Mouse (Mus musculus) neural tube, embryonic 10.5 days (tissue): ENCODE measurements around the gene Usp38.
"Not testable (repeated sequence)": the region's sequence is repeated elsewhere in the genome, so short reads cannot be mapped to it uniquely, and the experiment has no call there.

Experiments used
- DNase-seq: peaks from one replicate; pipeline ENCODE4 v3.0.0-alpha.2; 2017; ENCODE audit warnings: low spot score; ENCODE audit errors: extremely low spot score

Usp38 gene

DNA sequence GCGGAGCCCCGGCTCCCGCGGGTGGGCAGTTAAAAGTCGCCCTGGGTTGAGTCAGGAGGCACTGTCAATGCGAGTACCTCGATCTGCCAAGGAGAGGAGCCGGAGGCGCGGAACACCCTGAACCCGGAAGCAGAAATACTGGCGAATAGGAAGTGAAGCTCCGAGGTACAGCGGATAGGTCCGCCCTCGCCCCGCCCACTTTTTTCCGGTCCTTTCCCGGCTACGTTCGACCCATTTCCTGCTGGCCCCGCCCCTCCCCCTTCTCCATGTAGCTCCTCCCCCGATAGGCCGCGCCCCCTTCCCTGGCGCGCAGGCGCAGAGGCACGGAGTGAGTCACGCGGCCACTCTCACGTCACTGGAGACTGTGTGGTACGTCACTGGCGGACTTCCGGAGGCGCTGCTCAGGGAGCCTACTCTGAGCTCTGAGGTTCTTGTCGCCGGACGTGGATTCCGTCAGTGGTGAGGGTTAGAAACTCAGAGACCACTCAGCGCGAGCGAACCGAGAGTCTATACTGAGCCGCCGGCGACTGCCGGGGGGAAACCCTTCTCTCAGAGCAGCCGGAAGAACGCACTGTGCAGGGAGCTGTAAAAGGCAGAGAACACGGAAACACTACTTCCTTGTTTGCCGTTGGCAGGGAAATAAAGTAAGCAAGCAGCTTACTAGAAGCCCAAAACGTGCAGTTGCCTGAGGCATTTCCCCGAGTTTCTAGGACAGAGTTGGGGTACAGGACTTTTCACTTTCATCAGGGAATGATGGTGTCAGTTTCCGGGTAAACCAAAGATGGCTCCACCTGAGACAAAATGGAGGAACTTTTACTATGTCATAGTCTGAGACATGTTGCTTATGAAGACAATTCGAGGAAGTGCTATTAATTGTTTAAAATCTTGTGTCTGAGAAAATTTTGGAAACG lies at the start of gene Usp38:
Gene Usp38, minus strand, starts transcription at position 140 of the 911 bp plus-strand sequence.
- DNase-seq = peak; percentile 100

GRCm38 (mm10) chr8:81062566-81062965 lies 47.8 kb upstream of the Usp38 start:
- no peak for DNase-seq

- no peak for DNase-seq
Observed at GRCm38 (mm10) chr8:81061950-81062349, 47.2 kb upstream of the Usp38 start.

DNA sequence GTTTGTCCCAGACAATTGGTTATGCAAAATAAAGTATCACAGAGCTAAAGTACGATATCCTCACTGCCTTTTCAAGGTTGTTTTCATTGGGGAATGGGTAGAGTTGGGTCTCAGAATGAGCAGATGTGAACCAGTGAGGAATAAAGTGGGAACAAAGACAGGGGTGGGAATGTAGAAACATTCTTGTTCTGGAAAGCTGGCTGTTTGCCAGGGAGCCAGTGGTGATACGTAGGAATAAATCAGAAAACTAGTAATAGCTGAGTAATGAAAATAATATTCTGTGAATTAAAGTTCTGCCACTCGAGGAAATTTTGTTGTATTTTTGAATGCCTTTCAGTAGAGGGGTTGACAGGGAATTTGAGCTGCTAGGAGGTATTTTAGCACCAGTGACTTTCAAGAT lies 29.5 kb upstream of the Usp38 start:
- DNase-seq = no peak

- DNase-seq = no peak
Observed at GRCm38 (mm10) chr8:81027991-81028390, 13.3 kb upstream of the Usp38 start.

DNA sequence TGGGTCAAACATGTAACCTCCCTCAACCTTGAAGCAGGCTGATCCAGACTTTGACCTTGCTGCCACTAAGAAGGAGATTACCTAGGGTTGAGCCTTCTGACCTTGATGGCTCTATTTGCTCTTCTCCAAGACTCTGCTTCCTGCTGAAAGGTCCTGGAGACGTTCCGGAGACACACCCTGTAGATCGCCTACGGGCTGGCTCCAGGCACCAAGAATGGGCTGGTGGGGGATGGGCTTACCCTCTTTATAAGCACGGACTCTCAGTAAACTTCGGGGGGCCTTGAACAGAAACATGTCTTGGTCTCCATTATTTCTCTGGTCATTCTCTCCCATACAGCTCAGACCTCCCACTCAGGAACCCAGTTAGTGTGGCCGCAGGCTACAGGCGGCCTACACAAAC lies 2.8 kb upstream of the Usp38 start:
- not testable (repeated sequence) for DNase-seq

GRCm38 (mm10) chr8:81013811-81014530 lies 757 bp downstream of the Usp38 start:
- DNase-seq = peak; percentile 34

- no peak for DNase-seq
Observed at GRCm38 (mm10) chr8:81012699-81013098, 2.0 kb downstream of the Usp38 start.

DNA sequence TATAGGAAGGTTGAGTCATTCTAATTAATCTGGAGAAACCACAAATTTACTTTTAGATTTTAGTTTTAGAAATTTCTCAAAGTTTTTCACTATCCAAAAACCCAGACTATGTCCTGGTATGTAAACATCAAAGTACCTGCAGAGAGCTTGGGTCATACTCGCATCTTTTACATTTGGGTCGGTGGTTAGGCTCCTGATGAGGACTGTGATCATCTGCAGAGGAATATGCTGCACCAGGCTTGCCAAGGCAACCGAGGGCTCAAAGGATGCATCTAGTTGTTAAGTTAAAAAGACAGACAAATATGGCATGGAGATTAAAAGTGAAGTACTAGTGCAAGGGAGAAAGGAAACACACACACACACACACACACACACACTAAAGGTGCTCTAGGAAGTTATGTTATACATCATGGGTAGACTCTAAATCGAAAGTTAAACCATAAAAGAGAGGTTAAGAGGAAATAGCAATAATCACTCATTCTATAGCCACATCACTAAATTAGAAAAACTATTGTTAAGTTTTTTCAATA lies 2.6 kb downstream of the Usp38 start:
- no peak for DNase-seq

DNA sequence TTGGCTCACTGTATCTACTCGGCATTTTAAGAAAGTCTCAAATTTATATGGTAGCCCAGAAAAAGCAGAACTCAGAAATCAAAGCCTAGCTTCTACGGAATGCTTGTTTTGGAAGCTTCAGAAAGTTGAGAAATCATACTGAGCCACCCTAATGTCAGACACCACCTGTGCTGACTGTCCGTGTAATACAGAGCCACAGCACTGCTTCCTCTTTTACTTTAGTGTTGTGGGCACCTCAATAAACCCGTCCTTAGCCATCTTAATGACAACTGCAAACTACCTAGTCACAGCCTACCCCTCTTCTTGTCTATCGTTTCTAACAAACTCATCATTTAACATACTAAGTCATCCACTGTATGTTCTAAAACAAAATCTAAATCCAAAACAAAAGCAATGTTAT lies 4.3 kb downstream of the Usp38 start:
- no peak for DNase-seq

GRCm38 (mm10) chr8:81005114-81005513 lies 9.6 kb downstream of the Usp38 start:
- no peak for DNase-seq

DNA sequence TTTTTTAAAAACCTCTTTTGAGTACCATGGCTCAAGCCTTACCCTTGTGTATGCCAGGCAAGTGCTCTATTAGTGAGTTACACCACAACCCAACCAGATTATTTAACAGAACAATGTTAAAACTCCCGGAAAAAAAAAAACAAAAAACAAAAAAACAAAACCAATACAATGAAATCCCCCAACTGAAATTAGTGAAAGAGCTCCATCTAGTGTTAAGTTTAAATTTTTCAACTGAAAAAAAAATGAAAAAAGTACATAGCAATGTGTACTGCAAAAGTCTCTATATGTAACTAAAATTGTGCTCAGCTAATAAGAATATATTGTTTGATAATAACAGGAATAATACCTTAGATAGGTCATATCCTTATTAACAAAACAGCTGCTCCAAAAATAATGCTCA lies 18.1 kb downstream of the Usp38 start:
- DNase-seq = no peak

GRCm38 (mm10) chr8:80991937-80992336 lies 22.8 kb downstream of the Usp38 start:
- DNase-seq = no peak

- DNase-seq = no peak
Observed at GRCm38 (mm10) chr8:80982829-80983228, 31.9 kb downstream of the Usp38 start.

DNA sequence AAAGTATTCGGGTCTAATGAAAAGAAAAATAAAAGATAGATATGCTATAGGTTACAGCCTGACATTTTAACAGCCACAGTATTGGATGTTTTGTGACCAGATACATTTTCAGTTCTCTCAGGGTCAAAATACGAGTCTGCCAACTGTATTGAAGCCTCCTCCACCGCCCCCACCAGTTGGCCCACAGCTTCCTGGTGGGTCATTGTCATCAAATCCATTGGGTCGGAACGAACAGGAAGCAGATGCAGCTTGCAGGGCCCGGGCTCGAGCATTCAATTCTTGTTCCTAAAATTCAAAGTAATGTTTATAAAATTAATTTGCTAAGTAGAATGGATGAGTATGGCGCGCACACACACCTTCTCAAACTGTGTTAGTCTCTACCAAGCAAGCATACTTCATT lies 33.0 kb downstream of the Usp38 start:
- no peak for DNase-seq

DNA sequence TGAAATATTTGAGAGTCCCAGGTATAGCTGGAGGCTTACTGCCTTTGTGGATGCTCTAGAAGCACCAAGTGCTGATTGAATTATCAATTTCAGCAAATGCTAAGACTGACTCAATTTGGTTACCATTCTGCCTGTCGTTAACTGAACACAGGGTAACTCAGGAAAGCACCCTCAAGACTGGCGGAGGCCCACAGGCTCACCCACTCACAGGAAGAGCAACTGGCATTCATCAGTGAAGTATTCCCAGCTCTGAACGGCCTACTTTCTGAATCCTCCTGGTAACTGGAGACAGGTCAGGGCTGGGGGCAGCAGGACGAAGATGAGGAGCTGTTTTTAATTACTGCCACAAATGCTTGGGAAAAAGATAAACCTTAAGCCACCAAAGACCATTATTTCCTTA lies 34.7 kb downstream of the Usp38 start:
- DNase-seq = no peak

- DNase-seq = no peak
Observed at GRCm38 (mm10) chr8:80977231-80977630, 37.5 kb downstream of the Usp38 start.

GRCm38 (mm10) chr8:80971150-80971549 lies 43.6 kb downstream of the Usp38 start:
- DNase-seq = no peak

GRCm38 (mm10) chr8:80970000-80970685 lies 44.6 kb downstream of the Usp38 start:
- no peak for DNase-seq

GRCm38 (mm10) chr8:80969423-80969822 lies 45.3 kb downstream of the Usp38 start:
- DNase-seq = no peak

DNA sequence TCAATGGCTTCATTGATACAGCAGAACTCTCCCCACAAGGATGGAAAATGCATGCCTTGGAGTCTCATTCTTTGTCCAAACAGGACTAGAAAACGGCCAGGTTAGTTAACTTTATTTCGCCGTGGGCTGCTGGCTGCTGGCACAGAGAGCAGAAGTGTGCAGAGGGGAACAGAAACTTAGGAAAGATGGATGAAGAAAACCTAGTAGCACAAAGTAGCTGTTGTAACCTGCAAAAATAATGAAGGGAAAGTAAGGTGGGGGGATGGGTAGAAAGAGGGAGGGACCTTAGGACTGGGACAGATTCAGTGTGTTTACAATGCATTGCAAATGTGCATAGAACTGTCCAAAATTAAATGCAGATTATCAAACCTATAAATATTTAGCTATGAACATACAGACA lies 51.6 kb downstream of the Usp38 start:
- no peak for DNase-seq

- no peak for DNase-seq
Observed at GRCm38 (mm10) chr8:80962592-80962983, 52.1 kb downstream of the Usp38 start.
